Mouse (Mus musculus) ES-E14 (cell line): Measurements from ENCODE around the gene Disp1. TPM values are rescaled to one million over a fixed set of nuclear protein-coding genes. Genes with fewer than 3 reads are reported as not detected.

Source experiments
- DNase-seq: peaks from one replicate; pipeline ENCODE4 v3.0.0-alpha.2; 2013; ENCODE audit warnings: low read depth, low spot score
- H3K27ac ChIP-seq: 2 replicates; pipeline ENCODE4 v1.5.1; 2012; ENCODE audit warnings: low read depth, mild to moderate bottlenecking, low read length, moderate library complexity, mixed read lengths; ENCODE audit not compliant: poor library complexity, insufficient read depth, severe bottlenecking
- H3K36me3 ChIP-seq: 2 replicates; pipeline ENCODE4 v1.6.1; 2012; ENCODE audit warnings: mild to moderate bottlenecking, low read length, moderate library complexity, mixed read lengths; ENCODE audit not compliant: control insufficient read depth, poor library complexity, insufficient read depth, severe bottlenecking
- H3K4me1 ChIP-seq, 2 experiments: fragments of 150-350 bp in 1 of 2; sonication (generic) in 1 of 2; 2 replicates each; pipeline ENCODE4 v1.6.1; 2012; ENCODE audit warnings: low read length in 2 of 2, mild to moderate bottlenecking in 1 of 2, mixed read lengths in 1 of 2; ENCODE audit not compliant: control insufficient read depth in 2 of 2, insufficient read depth in 2 of 2, poor library complexity in 1 of 2
- H3K4me3 ChIP-seq, 2 experiments: fragments of 150-350 bp in 1 of 2; sonication (generic) in 1 of 2; 2 replicates each; pipeline ENCODE4 v1.5.1; 2012; ENCODE audit warnings: low read length in 2 of 2, low read depth in 1 of 2, mild to moderate bottlenecking in 1 of 2, mixed read lengths in 1 of 2; ENCODE audit not compliant: insufficient read depth in 1 of 2, poor library complexity in 1 of 2, severe bottlenecking in 1 of 2
- H3K9ac ChIP-seq: 2 replicates; pipeline ENCODE4 v1.6.1; 2012; ENCODE audit warnings: low read depth, mild to moderate bottlenecking, low read length, mixed read lengths; ENCODE audit not compliant: poor library complexity, insufficient read depth, severe bottlenecking
- H3K9me3 ChIP-seq: fragments of 150-350 bp; sonication (generic); 2 replicates; pipeline ENCODE4 v1.6.1; 2012; ENCODE audit warnings: low read depth, mild to moderate bottlenecking, low read length; ENCODE audit not compliant: control insufficient read depth, insufficient read depth
- CHD2 ChIP-seq: IDR thresholded peaks from 2 replicates; pipeline ENCODE4 v1.6.1; 2014; ENCODE audit warnings: mild to moderate bottlenecking, low read depth, low read length, inconsistent platforms
- HCFC1 ChIP-seq: IDR thresholded peaks from 2 replicates; pipeline ENCODE4 v1.6.1; 2012; ENCODE audit warnings: low read length, inconsistent platforms, borderline replicate concordance; ENCODE audit not compliant: insufficient read depth
- MAFK ChIP-seq: IDR thresholded peaks from 2 replicates; pipeline ENCODE4 v1.6.1; 2014; ENCODE audit warnings: mild to moderate bottlenecking, low read depth, low read length, inconsistent platforms; ENCODE audit not compliant: insufficient read depth
- ZC3H11A ChIP-seq: IDR thresholded peaks from 2 replicates; pipeline ENCODE4 v1.6.1; 2012; ENCODE audit warnings: low read depth, mild to moderate bottlenecking, inconsistent platforms, low read length, borderline replicate concordance
- ZNF384 ChIP-seq: IDR thresholded peaks from 2 replicates; pipeline ENCODE4 v1.6.1; 2012; ENCODE audit warnings: low read depth, low read length, inconsistent platforms
- in situ Hi-C, 2 experiments: fragments of 600-800 bp; cut with MboI; formaldehyde crosslinking; loops; one replicate each; pipeline ENCODE4 v1.15.1; 2025; ENCODE audit warnings: low sequenced_read_pairs in 2 of 2, inconsistent platforms in 1 of 2; ENCODE audit not compliant: unreplicated experiment in 2 of 2
- total RNA-seq: library from RNA; depleted of rRNA; stranded (reverse); fragments of 300-350 nt; gene quantifications from 2 replicates; pipeline ENCODE4 v1.2.3, GENCODE M21; 2012

The Disp1 gene
- total RNA-seq, 1 experiment = 13.5 TPM

GRCm38 (mm10) chr1:183175236-183175635 is 46.1 kb downstream of the Disp1 start:
- no peaks in the 10 kb centered on the region for H3K9me3 ChIP-seq
- H3K4me1 ChIP-seq = no peaks in the 10 kb centered on the region
- DNase-seq = no peak

DNA sequence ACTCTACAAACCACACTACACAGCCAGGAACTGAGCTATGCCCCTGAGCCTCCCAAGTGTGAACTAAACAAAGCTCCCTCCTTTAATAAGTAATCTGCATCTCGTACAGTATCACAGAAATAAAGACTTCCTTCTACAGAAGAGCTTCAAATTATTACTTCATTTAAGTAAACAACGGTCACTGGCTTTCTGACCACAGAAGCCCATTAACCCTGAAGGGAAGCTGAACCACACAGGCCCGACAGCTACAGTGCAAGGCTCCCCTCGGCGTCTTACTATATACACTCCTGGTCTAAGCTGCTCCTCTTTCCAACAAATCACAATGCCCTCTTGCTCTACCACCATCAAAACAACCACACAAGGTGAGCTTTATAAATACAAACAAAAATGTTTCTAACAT is 50.2 kb downstream of the Disp1 start:
- no peak for DNase-seq

More at GRCm38 (mm10) chr1:183175236-183175635, 46.1 kb downstream of the Disp1 start:
- H3K27ac ChIP-seq = no peak overlapping the region
- no peaks in the 10 kb centered on the region for H3K36me3 ChIP-seq
- in situ Hi-C loops = no loop called here
- TF ChIP-seq MAFK = no peak
- TF ChIP-seq HCFC1 = no peak
- no peak for TF ChIP-seq CHD2
- no peak for TF ChIP-seq ZC3H11A
- no peak for TF ChIP-seq ZNF384
- no peak overlapping the region for H3K9ac ChIP-seq
- no peak overlapping the region for H3K4me3 ChIP-seq

DNA sequence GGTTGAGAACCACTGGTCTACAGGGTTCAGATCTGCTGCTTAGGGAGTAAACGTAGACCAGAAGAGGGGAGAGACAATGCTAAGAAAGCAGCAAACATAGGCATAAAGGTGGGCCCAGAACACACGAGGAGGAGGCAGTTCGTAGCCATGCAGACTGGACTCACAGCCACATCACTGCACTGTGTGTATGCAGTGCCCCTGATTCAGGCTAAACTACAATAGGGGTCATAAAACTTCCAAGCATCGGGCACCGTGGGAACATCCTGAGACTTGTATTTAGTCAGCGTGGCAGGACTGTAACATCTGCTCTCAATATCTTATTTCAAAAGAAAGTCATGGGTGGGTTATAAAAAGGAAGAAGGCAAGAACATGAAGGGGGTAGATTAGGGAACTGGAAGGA is 52.9 kb downstream of the Disp1 start:
- Histone ChIP-seq H3K36me3 (no peaks in the 10 kb centered on the region), H3K27ac (no peak overlapping the region), H3K9me3 (no peaks in the 10 kb centered on the region), H3K9ac (no peak overlapping the region), H3K4me3 (no peak overlapping the region), H3K4me1 (no peaks in the 10 kb centered on the region)
- TF ChIP-seq ZC3H11A = no peak
- no peak for TF ChIP-seq MAFK
- in situ Hi-C loops = no loop called here
- DNase-seq = no peak

More for the DNA sequence above, 50.2 kb downstream of the Disp1 start:
- no peak overlapping the region for H3K4me3 ChIP-seq
- H3K4me1 ChIP-seq = no peaks in the 10 kb centered on the region
- no peak overlapping the region for H3K27ac ChIP-seq
- in situ Hi-C loops = no loop called here
- no peaks in the 10 kb centered on the region for H3K36me3 ChIP-seq
- TF ChIP-seq HCFC1 (no peak), ZC3H11A (no peak), ZNF384 (no peak), MAFK (no peak), CHD2 (no peak)
- no peak overlapping the region for H3K9ac ChIP-seq
- H3K9me3 ChIP-seq = no peaks in the 10 kb centered on the region

- H3K27ac ChIP-seq = no peak overlapping the region
- TF ChIP-seq CHD2 = no peak
- no peak for TF ChIP-seq HCFC1
- no peak for TF ChIP-seq MAFK
- TF ChIP-seq ZC3H11A = no peak
- TF ChIP-seq ZNF384 = no peak
- DNase-seq = no peak
- H3K4me1 ChIP-seq = no peaks in the 10 kb centered on the region
- in situ Hi-C loops = no loop called here
- H3K36me3 ChIP-seq = no peaks in the 10 kb centered on the region
- no peaks in the 10 kb centered on the region for H3K9me3 ChIP-seq
- no peak overlapping the region for H3K4me3 ChIP-seq
- no peak overlapping the region for H3K9ac ChIP-seq
Observed at GRCm38 (mm10) chr1:183167776-183168175, 53.5 kb downstream of the Disp1 start.

- Histone ChIP-seq H3K9me3 (no peaks in the 10 kb centered on the region), H3K4me1 (no peaks in the 10 kb centered on the region), H3K4me3 (no peak overlapping the region), H3K27ac (no peak overlapping the region), H3K9ac (no peak overlapping the region), H3K36me3 (no peaks in the 10 kb centered on the region)
- TF ChIP-seq ZNF384 = no peak
- TF ChIP-seq CHD2 = no peak
- no peak for TF ChIP-seq ZC3H11A
- TF ChIP-seq MAFK = no peak
- TF ChIP-seq HCFC1 = no peak
- in situ Hi-C loops = no loop called here
- no peak for DNase-seq
Observed at GRCm38 (mm10) chr1:183166700-183167099, 54.6 kb downstream of the Disp1 start.
